Mouse (Mus musculus) spleen, adult 2 months (tissue): ENCODE measurements around the gene Dmrtc2.

Source experiments
- CTCF ChIP-seq: fragments of 200-500 bp; IDR thresholded peaks from 2 replicates; pipeline ENCODE4 v1.5.1; 2011; ENCODE audit warnings: mild to moderate bottlenecking, inconsistent platforms; ENCODE audit not compliant: insufficient read depth, insufficient read length, insufficient replicate concordance; ENCODE audit errors: extremely low read depth
- POLR2A ChIP-seq: fragments of 200-500 bp; IDR thresholded peaks from 2 replicates; pipeline ENCODE4 v1.6.1; 2011; ENCODE audit warnings: low read depth, low read length, inconsistent platforms

DNA sequence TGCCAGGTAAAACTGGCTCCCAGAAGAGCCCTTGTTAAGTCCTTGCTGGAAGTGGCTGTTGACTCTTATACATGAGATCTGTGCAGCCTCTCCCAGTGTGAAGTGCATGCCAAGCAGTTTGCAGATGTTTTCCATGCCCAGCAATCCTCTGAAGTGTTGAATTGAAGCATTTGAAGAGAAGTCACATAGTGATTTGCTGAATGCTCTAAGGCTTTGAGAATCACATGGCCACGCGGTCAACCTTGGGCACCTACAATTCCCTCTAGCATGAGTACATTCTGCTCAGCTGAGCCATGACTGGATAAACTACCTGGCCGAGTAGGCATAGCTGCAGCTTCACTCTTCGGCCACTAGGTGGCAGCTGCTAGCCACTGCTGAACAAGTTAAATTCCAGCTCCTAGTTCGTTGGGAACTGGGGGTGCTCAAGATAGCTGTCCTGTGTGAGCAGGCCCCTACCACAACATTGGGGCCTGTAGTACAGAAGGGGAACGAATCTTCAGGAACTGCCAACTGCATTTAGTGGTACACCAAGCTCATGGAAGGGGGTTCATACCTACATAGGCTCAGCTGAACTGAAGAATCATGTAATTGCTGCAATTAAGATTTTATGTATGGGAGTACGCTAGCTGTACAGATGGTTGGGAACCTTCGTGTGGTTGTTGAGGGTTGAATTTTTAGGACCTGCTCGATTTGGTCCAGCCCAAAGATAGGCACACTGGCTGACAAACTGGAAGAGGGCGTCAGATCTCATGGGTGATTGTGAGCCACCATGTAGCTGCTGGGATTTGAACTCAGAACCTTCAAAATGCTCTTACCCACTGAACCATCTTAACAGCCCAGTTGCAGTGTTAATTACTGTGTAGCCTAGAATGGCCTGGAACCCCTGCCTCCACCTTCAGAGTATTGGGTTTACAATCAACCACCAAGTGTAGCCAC, 20.7 kb downstream of the Dmrtc2 start:
- TF ChIP-seq POLR2A, result no peak
- peak; percentile 94; the same call in 1 of the 2 replicates for TF ChIP-seq CTCF
